Mouse (Mus musculus) T-helper 2 cell (primary cell): Measurements from ENCODE around the gene Gramd4.

ENCODE experiments used
- in situ Hi-C: fragments of 300-600 bp; cut with MboI, MseI; formaldehyde crosslinking; loops from one replicate; pipeline ENCODE4 v1.15.1; 2025; ENCODE audit warnings: high pct_unique_total_duplicates

Gene Gramd4

DNA sequence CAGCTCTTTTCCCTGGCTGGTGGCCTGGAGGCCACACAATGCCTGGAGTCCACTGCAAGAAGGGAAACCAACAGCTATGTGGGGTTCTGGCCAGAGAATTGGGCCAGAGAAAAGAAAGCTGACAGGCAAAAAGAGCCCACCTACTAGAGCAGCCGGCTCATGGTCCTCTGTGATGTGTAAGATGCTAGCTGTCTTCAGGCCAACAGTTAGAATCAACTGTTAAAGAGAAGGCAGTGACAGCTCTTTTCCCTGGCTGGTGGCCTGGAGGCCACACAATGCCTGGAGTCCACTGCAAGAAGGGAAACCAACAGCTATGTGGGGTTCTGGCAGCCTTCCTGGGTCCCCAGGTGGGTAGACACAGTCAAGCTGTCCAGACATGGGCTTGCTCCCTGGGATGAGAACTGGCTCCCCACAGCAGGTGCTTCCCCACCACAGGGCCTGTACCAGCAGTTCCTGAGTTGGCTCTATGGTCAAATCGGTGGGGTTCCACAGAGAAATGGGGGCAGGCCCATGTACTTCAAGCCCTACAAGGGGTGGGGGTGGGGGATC lies 120.3 kb downstream of the Gramd4 start:
- in situ Hi-C loops = loop anchor here (25.0 kb wide), 1 partner anchor 1140 kb away; the partner anchor contains the start of gene Fam118a

- in situ Hi-C loops = loop anchor here (25.0 kb wide), 1 partner anchor 1141 kb away; the partner anchor contains the start of gene Fam118a
Measured at GRCm38 (mm10) chr15:86178594-86178993, 121.1 kb downstream of the Gramd4 start.

DNA sequence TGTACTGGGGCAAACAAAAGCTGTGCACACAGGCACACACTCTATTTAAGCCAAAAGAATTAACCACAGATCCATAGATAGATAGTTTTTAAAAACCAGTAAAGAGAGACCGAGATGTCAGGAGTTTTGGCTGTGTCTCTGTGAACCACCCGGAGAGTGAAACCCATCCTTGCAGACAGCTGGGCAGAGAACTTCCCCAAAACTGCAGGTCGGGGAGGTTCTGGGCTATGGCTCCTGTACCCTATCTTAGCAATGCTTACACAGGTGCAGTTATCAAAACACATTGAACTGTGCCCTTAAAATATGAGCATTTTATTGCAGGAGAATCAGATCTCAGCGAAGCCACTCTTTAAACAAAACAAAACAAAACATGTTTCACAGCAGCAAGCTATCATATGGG lies 122.9 kb downstream of the Gramd4 start:
- in situ Hi-C loops = loop anchor here (25.0 kb wide), 1 partner anchor 1143 kb away; the partner anchor contains the start of gene Fam118a

DNA sequence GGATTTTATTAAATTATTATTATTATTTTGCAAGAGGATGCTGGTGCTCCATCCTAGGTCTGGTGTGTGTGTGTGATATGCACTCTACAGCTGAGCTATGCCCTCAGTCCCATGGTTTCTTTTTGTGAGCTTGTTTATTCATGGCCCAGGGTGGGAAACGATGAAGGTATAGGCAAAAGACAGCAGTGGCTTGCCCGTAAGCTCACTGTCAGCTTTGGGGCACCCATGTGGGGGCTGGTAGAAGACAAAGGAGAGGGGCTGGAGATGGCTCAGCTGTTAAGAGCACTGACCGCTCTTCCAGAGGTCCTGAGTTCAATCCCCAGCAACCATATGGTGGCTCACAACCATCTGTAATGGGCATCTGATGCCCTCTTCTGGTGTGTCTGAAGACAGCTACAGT lies 123.8 kb downstream of the Gramd4 start:
- in situ Hi-C loops = loop anchor here (25.0 kb wide), 1 partner anchor 1144 kb away; the partner anchor contains the start of gene Fam118a

- in situ Hi-C loops = loop anchor here (25.0 kb wide), 1 partner anchor 1145 kb away; the partner anchor contains the start of gene Fam118a
Measured at GRCm38 (mm10) chr15:86181941-86182439, 124.5 kb downstream of the Gramd4 start.

- in situ Hi-C loops = loop anchor here (25.0 kb wide), 1 partner anchor 1145 kb away; the partner anchor contains the start of gene Fam118a
Measured at GRCm38 (mm10) chr15:86182646-86183045, 125.2 kb downstream of the Gramd4 start.

- in situ Hi-C loops = loop anchor here (25.0 kb wide), 1 partner anchor 1146 kb away; the partner anchor contains the start of gene Fam118a
Measured at GRCm38 (mm10) chr15:86183484-86183883, 126.0 kb downstream of the Gramd4 start.

DNA sequence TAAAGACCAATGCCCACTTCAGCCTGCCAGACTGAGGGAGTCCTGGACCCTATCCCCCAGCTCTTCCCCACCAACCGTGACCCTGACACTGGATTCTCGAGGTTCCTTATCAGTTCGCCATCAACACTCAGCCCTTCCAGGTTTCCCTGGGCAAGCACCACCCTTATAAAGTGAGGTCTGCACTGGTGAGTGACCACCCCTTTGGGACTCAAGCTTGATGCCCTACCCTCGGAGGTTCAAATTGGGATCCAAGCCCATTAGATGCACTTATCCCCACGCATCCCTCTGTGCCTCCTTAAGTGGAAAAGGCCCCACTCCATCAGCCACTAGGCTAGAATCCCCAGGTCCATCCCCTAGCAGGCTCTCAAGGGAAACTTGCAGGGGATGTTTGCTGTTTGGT lies 126.6 kb downstream of the Gramd4 start:
- in situ Hi-C loops = loop anchor here (25.0 kb wide), 1 partner anchor 1147 kb away; the partner anchor contains the start of gene Fam118a

GRCm38 (mm10) chr15:86184851-86185688 lies 127.6 kb downstream of the Gramd4 start:
- in situ Hi-C loops = loop anchor here (25.0 kb wide), 1 partner anchor 1148 kb away; the partner anchor contains the start of gene Fam118a

DNA sequence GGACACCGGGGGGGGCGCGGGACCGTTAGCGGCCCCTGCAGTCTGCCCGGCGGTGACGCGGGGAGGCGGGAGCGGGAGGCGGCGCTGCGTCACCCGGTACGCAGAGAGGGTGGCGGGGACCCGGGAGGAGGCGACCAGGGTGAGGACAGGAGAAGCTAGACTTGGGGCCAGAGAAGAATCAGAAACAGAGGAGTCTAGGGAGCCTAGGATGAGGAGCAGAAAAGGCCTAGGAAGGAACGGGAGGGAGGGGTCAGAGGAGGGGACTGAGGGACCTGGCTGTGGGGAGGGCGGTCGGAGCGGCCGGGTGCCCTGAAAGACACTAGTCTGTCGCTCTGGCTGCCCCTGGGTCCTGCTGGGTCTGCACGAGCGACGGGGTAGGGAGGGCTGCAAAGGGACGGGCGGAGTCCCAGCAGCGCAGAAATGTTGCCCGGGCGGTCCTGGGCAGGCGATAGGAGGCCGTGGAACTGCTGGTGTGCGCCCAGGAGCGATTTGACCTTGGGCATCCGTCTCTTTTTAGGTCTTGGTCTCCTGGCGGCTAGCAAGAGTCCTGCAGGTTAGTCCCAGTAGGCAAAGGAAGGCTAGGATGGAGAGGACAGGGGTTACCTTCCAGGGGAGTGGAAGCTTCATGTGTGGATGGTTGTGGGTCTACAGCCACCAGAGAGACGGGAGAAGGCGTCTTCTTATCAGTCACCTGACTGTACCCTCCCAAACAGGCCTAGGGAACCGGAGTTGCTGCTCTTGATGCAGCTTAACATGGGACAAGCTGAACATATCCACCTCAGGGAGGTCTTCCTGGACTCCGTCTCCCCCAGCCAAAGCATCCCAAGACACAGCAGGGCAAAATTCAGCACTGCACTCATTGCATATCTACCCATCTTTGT lies 128.4 kb downstream of the Gramd4 start, which contains the start of gene Cerk:
Gene Cerk (minus strand): TSS at position 453 of the 881 bp plus-strand sequence.
- in situ Hi-C loops = loop anchor here (25.0 kb wide), 1 partner anchor 1149 kb away; the partner anchor contains the start of gene Fam118a

GRCm38 (mm10) chr15:86186686-86187085 lies 129.2 kb downstream of the Gramd4 start:
- in situ Hi-C loops = loop anchor here (25.0 kb wide), 1 partner anchor 1149 kb away; the partner anchor contains the start of gene Fam118a
